Mouse (Mus musculus) lung, adult 10 weeks (tissue): Measurements from ENCODE around the gene Lonp2. TPM values are rescaled to one million over a fixed set of nuclear protein-coding genes. Genes with fewer than 3 reads are reported as not detected.

ENCODE experiments used
- polyA plus RNA-seq: library from polyadenylated mRNA; stranded (reverse); fragments of 350-450 nt; fragmentation: Illumina TruSeq; extraction: RNeasy Lipid Tissue Mini Kit (QIAGEN cat#74804); gene quantifications from one replicate; pipeline ENCODE4 v1.2.3, GENCODE M21; 2014; ENCODE audit warnings: low read depth, low replicate concordance; ENCODE audit not compliant: insufficient read depth

Gene Lonp2
- 51.7 TPM for polyA plus RNA-seq

GRCm38 (mm10) chr8:86623911-86624731, at the start of gene Lonp2:
Gene Lonp2, plus strand, starts transcription at chr8:86624043.

GRCm38 (mm10) chr8:86580458-86580857, 43.4 kb upstream of the Lonp2 start, which contains the start of gene Abcc12:
Gene Abcc12, minus strand, starts transcription at chr8:86580686.

GRCm38 (mm10) chr8:86745221-86745934, 121.5 kb downstream of the Lonp2 start, which contains the start of the genes Gm10638 and Siah1a:
Gene Gm10638, plus strand, starts transcription at chr8:86745699.
Gene Siah1a, minus strand, starts transcription at chr8:86745934.

Other genes with a start within 250 kb of the Lonp2 start
- not detected for gene Abcc12, start 43.4 kb upstream of the Lonp2 start, polyA plus RNA-seq
- 1.7 TPM for gene Gm10638, start 121.7 kb downstream of the Lonp2 start, polyA plus RNA-seq
- 22.0 TPM for gene Siah1a, start 121.9 kb downstream of the Lonp2 start, polyA plus RNA-seq